Mouse (Mus musculus) neural tube, embryonic 12.5 days (tissue): Measurements from ENCODE around the gene Hoxa11. TPM values are rescaled to one million over a fixed set of nuclear protein-coding genes. Genes with fewer than 3 reads are reported as not detected.

ENCODE experiments used
- ATAC-seq: fragments of 200-750 bp; cut with Nextera tagmentation; 2 replicates; pipeline ENCODE4 v1.8.0; 2017; ENCODE audit warnings: low read depth, mild to moderate bottlenecking, moderate TSS enrichment, moderate library complexity; ENCODE audit not compliant: low FRiP score
- H3K27ac ChIP-seq: fragments of 300-500 bp; sonication (generic); 2 replicates; pipeline ENCODE4 v1.5.1; 2016
- H3K27me3 ChIP-seq: fragments of 300-500 bp; sonication (generic); replicated peaks from 2 replicates; pipeline ENCODE4 v1.6.1; 2016; ENCODE audit warnings: mild to moderate bottlenecking
- H3K36me3 ChIP-seq: fragments of 300-500 bp; sonication (generic); 2 replicates; pipeline ENCODE4 v1.6.1; 2016; ENCODE audit warnings: mild to moderate bottlenecking
- H3K4me1 ChIP-seq: fragments of 300-500 bp; sonication (generic); 2 replicates; pipeline ENCODE4 v1.6.1; 2016
- H3K4me2 ChIP-seq: fragments of 300-500 bp; sonication (generic); replicated peaks from 2 replicates; pipeline ENCODE4 v1.6.1; 2016; ENCODE audit warnings: mild to moderate bottlenecking
- H3K4me3 ChIP-seq: fragments of 300-500 bp; sonication (generic); 2 replicates; pipeline ENCODE4 v1.5.1; 2016
- H3K9ac ChIP-seq: fragments of 300-500 bp; sonication (generic); 2 replicates; pipeline ENCODE4 v1.6.1; 2016; ENCODE audit warnings: mild to moderate bottlenecking
- H3K9me3 ChIP-seq: fragments of 300-500 bp; sonication (generic); 2 replicates; pipeline ENCODE4 v1.6.1; 2016; ENCODE audit warnings: mild to moderate bottlenecking
- WGBS: fragments of 180-500 bp; shearing (Covaris S2); methylation state at CpG from one replicate; pipeline ENCODE4 v1.1.7; 2016; 5-methylcytosine and 5-hydroxymethylcytosine counted together
- polyA plus RNA-seq: library from polyadenylated mRNA; unstranded; fragments of >200 nt; fragmentation: Nextera tagmentation; extraction: Ambion mirVana; gene quantifications from 2 replicates; pipeline ENCODE4 v1.2.1, GENCODE M21; 2016

Hoxa11 gene
- polyA plus RNA-seq, 1 experiment from 2014 or later: 10.8 TPM

DNA sequence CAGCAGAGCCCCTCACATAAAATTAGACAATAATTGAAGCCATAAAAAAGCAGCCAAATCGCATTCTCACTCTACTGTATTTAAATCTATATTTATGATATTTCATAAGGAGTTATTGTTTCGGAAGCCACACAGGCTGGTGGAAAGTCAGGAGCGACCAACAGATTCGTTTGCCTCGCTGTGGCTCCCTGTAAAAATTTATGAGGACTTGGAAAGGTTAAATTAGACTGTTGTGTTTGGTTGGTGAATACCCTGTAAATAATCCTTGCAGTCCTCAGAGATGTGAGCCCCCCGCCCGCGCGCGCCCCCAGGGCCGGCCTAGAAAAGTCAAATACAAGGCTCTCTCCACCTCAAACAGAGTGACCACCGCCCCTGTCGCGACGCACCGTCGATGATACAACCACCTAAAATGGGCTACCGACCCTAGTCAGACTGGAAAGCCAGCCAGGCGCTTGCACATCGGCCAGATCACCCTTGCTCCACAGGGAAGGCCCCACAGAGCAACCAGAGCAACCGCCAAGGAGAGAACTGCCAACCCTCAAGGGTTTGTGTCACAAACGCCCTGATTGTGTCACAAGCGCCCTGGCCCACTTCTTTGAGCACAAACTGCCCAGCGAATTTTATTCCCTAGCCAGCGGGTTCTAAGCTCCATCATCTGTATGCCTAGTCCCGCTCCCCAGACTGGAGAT, 18.9 kb downstream of the Hoxa11 start:
- WGBS: under 1% methylated on average over 26 of the region's 26 CpGs
- peaks cover 17% of the 10 kb centered on the region for H3K27me3 ChIP-seq
- peak overlapping the region; percentile 99 for H3K4me2 ChIP-seq
- no peak; the same call in 1 of the 2 replicates for ATAC-seq
- H3K4me1 ChIP-seq: peaks cover 15% of the 10 kb centered on the region; the same call in 1 of the 2 replicates
- H3K27ac ChIP-seq: peak overlapping the region; percentile 90
- no peaks in the 10 kb centered on the region for H3K36me3 ChIP-seq
- H3K4me3 ChIP-seq: peak overlapping the region; percentile 82
- peak overlapping the region; percentile 100 for H3K9ac ChIP-seq
- H3K9me3 ChIP-seq: no peaks in the 10 kb centered on the region

- peak overlapping the region; percentile 90 for H3K27ac ChIP-seq
- H3K27me3 ChIP-seq: peaks cover 17% of the 10 kb centered on the region
- H3K9ac ChIP-seq: peak overlapping the region; percentile 100
- WGBS: under 1% methylated on average over 69 of the region's 69 CpGs
- ATAC-seq: peak; percentile 46
- no peaks in the 10 kb centered on the region for H3K9me3 ChIP-seq
- H3K4me3 ChIP-seq: peak overlapping the region; percentile 82
- H3K4me1 ChIP-seq: peaks cover 19% of the 10 kb centered on the region
- no peaks in the 10 kb centered on the region for H3K36me3 ChIP-seq
- peak overlapping the region; percentile 99 for H3K4me2 ChIP-seq
Observed at GRCm38 (mm10) chr6:52225612-52226568, 19.7 kb downstream of the Hoxa11 start.

GRCm38 (mm10) chr6:52224895-52225611, 20.6 kb downstream of the Hoxa11 start:
- WGBS: under 1% methylated on average over 36 of the region's 36 CpGs
- Histone ChIP-seq H3K4me3 (peak overlapping the region; percentile 82), H3K9ac (peak overlapping the region; percentile 100), H3K27me3 (peaks cover 12% of the 10 kb centered on the region; the same call in 1 of the 2 replicates), H3K27ac (peak overlapping the region; percentile 90), H3K4me2 (peak overlapping the region; percentile 99), H3K9me3 (no peaks in the 10 kb centered on the region), H3K4me1 (peaks cover 16% of the 10 kb centered on the region), H3K36me3 (no peaks in the 10 kb centered on the region)
- no peak for ATAC-seq

DNA sequence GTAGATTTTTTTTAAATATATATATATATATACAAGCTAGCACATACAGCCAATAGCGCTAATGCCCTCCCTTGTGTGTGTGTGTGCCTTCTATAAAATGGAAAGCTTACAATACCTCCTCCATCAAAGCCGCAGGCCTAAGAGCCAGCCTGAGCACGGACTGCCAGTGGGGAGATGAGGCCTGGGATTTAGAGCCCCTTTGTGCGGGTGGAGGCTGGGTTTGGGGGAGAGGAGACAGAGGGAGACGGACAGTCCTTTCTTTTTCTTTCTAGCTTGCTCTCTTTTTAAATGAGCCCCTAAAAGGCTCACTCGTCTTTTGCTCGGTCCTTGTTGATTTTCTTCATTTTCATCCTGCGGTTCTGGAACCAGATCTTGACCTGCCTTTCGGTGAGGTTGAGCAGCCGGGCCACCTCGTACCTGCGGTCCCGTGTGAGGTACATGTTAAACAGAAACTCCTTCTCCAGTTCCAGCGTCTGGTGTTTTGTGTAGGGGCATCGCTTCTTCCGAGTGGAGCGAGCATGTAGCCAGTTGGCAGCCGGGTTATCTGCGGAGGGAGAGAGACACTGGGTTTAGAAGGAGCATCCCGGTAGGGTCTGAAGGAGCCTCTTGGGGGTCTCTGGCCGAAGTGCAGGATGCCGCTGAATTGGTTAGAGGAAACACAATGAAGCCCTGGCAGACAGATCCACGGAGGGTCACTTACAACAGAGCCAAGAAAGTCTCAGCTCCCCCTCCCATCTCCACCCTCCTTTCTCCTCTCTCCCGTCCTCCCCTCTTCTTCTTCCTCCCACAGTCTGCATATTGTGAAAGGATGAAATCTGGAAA, 21.5 kb downstream of the Hoxa11 start:
- peaks cover 12% of the 10 kb centered on the region; the same call in 1 of the 2 replicates for H3K27me3 ChIP-seq

DNA sequence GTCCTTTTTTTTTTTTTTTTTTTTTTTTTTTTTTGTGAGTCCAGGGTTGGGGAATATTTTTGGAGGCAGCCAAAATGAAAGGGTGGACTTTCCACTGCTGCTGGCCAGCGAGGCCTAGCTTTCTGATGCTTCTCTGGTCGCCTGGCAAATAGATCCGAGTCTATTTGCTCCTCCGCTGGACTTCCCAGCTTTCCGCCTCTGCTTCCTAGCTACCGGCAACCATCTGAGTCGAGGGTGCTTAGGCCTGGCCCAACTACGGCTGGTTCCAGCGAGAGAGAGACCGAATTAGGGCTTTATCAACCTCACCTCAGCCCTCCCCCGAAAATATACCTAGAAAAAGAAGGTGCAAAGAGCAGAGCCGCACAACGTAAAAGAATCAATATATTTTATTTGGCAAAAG, 22.9 kb downstream of the Hoxa11 start:
- H3K4me2 ChIP-seq: peak overlapping the region; percentile 99
- peaks cover 32% of the 10 kb centered on the region for H3K4me1 ChIP-seq
- H3K27me3 ChIP-seq: peaks cover 12% of the 10 kb centered on the region; the same call in 1 of the 2 replicates
- peak overlapping the region; percentile 82 for H3K4me3 ChIP-seq
- H3K9ac ChIP-seq: peak overlapping the region; percentile 100
- H3K9me3 ChIP-seq: no peaks in the 10 kb centered on the region
- ATAC-seq: no peak
- 6% methylated on average over 13 of the region's 13 CpGs for WGBS
- H3K27ac ChIP-seq: peak overlapping the region; percentile 99
- no peaks in the 10 kb centered on the region for H3K36me3 ChIP-seq

More for the DNA sequence above, 21.5 kb downstream of the Hoxa11 start:
- peaks cover 20% of the 10 kb centered on the region for H3K4me1 ChIP-seq
- H3K4me2 ChIP-seq: peak overlapping the region; percentile 99
- no peak for ATAC-seq
- peak overlapping the region; percentile 82 for H3K4me3 ChIP-seq
- H3K36me3 ChIP-seq: no peaks in the 10 kb centered on the region
- H3K27ac ChIP-seq: peak overlapping the region; percentile 90
- H3K9me3 ChIP-seq: no peaks in the 10 kb centered on the region
- WGBS: 1% methylated on average over 24 of the region's 24 CpGs
- H3K9ac ChIP-seq: peak overlapping the region; percentile 100

- 2% methylated on average over 21 of the region's 21 CpGs for WGBS
- Histone ChIP-seq H3K9me3 (no peaks in the 10 kb centered on the region), H3K4me1 (peaks cover 34% of the 10 kb centered on the region), H3K36me3 (no peaks in the 10 kb centered on the region), H3K4me3 (peak overlapping the region; percentile 82), H3K9ac (peak overlapping the region; percentile 100), H3K4me2 (peak overlapping the region; percentile 99), H3K27me3 (peaks cover 12% of the 10 kb centered on the region; the same call in 1 of the 2 replicates), H3K27ac (peak overlapping the region; percentile 99)
- peak; percentile 31 for ATAC-seq
Observed at GRCm38 (mm10) chr6:52221993-52222685, 23.5 kb downstream of the Hoxa11 start.

DNA sequence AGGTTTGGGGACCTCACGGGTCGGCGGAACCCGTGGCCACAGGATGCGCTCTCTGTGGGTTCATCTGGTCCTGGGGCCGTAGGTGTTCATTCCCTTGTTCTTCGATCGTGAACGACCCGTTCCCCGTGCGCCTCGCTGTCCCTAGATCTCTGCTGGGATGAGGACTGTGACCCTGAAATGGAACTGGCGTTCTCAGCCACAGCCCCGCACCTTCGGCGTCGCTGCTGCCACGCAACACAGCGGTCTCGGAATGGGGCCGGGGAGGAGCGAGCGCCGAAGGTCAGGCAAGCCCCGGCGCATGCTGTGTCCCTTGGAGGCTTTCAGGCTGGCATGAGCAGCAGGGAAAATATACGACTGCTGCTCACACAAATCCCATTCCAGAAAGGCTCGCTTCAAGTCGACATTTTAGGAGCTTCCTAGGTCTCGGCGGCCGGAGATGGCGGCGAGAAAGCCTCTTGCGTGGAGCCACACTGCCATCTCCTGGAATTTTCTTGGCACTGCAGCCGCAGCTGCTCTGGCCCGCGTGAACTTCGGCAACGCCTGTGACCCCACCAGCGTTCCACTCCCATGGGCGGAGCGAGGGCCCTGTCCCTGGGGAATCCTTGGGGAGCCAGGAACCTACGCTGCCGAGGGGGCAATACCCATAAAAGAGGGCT, 24.1 kb downstream of the Hoxa11 start, which contains the start of gene Hoxa7:
TSS of gene Hoxa7 (minus strand) at position 518 of the 656 bp plus-strand sequence.
- no peaks in the 10 kb centered on the region for H3K36me3 ChIP-seq
- H3K27ac ChIP-seq: peak within 1 kb of the TSS; percentile 99
- H3K4me3 ChIP-seq: peak within 1 kb of the TSS; percentile 82
- peak within 1 kb of the TSS; percentile 100 for H3K9ac ChIP-seq
- under 1% methylated on average over 46 of the region's 46 CpGs for WGBS
- peaks cover 9% of the 10 kb centered on the region; the same call in 1 of the 2 replicates for H3K27me3 ChIP-seq
- peak; percentile 55 for ATAC-seq
- H3K4me2 ChIP-seq: peak within 1 kb of the TSS; percentile 99
- H3K9me3 ChIP-seq: no peaks in the 10 kb centered on the region
- H3K4me1 ChIP-seq: peaks cover 33% of the 10 kb centered on the region

- no peak for ATAC-seq
- Histone ChIP-seq H3K4me2 (peak overlapping the region; percentile 99), H3K9ac (peak overlapping the region; percentile 100), H3K4me3 (peak overlapping the region; percentile 82), H3K27ac (peak overlapping the region; percentile 99), H3K9me3 (no peaks in the 10 kb centered on the region), H3K4me1 (peaks cover 33% of the 10 kb centered on the region), H3K27me3 (peaks cover 8% of the 10 kb centered on the region; the same call in 1 of the 2 replicates), H3K36me3 (no peaks in the 10 kb centered on the region)
- WGBS: under 1% methylated on average over 12 of the region's 12 CpGs
Observed at GRCm38 (mm10) chr6:52220865-52221310, 24.7 kb downstream of the Hoxa11 start.

- Histone ChIP-seq H3K9me3 (no peaks in the 10 kb centered on the region), H3K36me3 (no peaks in the 10 kb centered on the region), H3K4me2 (peak overlapping the region; percentile 99), H3K4me1 (peaks cover 34% of the 10 kb centered on the region), H3K27me3 (0 out of 2 replicates have a peak, but pooled peaks cover under 1% of the 10 kb centered on the region), H3K9ac (peak overlapping the region; percentile 100), H3K4me3 (peak overlapping the region; percentile 82), H3K27ac (peak overlapping the region; percentile 99)
- 4% methylated on average over 32 of the region's 32 CpGs for WGBS
- no peak for ATAC-seq
Observed at GRCm38 (mm10) chr6:52220003-52220864, 25.4 kb downstream of the Hoxa11 start.
